Mouse (Mus musculus) mouse trophoblast stem cell (cell line): Measurements from ENCODE around the gene Thtpa.

Source experiments
- in situ Hi-C, 2 experiments: fragments of 300-500 bp; cut with MseI, MboI; formaldehyde crosslinking; loops; 2 replicates in 1 of 2; 3 replicates in 1 of 2; pipeline ENCODE4 v1.15.1; 2025

The Thtpa gene

DNA sequence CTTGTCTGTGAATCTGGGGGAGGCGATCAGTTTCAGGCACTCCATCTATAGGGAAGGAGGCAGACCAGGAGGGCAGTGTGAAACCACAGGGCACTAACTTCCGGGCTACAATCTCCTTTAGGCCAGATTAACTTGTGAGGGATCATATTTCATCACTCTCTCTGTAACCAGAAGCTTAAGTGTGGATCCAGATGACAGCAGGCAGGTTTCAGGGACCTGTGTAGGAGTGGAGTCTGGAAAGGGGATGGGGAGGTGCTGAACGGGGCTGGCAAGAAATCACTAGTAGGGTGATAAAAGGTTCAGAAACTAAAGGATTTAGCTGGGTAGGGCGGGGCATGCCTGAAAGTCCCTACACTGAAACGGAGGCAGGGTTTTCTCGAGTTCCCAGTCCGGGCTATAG lies 10.8 kb downstream of the Thtpa start:
- in situ Hi-C loops = no loop called here

DNA sequence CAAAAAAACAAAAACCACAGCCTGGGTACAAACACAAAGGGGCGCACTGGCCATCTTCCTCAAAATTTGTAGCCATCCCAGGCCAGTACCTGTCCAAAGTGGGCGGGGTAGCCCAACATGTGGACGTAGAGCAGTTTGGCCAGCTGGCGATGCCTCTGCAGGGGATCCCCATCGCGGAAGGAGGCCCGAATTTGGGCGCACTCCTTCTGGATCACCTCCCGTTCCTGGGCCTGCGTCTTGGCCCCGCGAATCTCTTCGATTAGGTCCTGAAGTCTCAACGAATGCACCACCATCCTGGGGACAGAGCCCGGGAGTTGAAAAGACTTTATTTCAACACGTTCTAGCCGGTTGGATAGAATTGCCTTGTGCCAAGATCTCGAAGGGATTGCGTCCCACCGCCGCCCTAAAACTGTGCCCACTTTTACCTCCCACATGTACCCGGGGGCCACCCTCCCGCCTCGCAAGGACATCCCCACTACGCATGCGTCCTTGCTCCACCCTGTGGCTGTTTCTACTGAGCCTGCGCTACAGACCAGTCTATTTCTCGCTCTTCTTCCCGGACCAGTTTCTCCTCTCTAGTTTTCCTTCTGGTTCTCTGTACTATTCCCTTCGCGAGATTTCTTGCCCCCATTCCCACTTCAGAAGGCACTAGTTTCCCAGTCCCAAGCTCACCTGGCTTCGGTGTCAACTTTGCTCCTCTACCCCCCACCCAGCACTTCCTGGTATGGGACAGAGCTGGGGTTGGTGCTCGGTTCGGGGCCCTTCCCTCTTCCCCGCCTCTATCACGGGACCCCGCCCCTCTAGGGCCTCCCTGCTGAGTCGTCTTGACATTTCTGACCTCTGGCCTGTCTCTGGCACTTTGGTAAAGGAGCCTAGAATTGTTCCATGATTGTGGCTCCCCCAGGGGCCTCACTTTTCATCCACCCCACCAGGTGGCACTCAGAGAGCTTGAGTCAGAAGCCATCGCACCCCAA lies 11.5 kb downstream of the Thtpa start, which contains the start of gene Ap1g2:
Gene Ap1g2, minus strand, starts transcription at position 758 of the 974 bp plus-strand sequence.
- in situ Hi-C loops = no loop called here

DNA sequence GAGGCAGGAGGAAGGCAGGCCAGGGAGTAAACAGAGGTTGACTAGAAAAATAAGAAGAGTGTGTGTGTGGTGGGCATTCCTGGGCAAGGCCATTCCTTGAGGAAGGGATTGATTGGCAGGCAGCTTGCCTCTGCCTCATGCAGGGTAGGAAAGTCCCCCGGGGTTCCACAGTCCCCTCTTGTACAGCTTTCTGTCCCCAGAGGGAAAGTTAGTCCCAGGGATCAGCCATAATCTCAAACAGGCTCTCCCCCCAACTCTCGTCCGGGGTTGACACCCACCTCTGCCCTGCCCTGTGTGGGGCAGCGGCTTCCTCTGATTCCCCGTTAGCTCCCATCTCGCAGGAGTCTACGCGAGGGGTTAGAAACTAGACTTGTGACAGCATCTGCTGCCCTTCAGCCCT lies 12.4 kb downstream of the Thtpa start:
- in situ Hi-C loops = no loop called here

DNA sequence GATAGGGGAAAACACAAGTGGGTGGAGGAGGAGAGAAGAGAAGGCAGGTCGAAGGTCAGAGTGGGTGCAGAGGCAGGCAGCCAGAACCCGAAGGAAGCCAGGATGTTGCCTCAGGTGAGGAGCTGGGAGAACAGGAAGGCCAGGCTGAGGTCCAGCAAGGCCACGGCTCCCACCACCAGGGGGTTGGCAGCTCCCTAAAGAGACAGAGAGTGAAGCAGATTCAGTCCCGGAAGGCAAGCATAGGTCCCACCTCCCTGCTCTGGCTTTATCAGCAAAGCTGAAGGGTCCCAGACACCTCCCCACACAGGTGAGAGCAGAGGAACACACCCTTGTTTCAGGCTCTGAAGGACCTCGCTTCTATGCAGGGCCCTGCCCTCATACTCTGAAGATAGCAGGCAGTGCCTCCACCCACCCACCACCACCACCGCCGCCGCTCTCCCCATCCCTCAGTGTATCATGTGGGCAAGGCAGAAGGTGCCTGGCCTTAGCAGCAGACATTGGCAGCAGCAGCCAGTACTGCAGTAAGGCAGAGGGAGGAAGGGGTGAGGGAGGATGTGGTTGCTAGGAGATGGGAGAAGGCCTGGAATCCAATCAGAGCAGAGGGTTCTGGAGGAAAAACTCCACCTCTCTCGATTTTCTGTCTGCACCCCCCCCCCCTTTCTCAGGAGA lies 13.8 kb downstream of the Thtpa start:
- in situ Hi-C loops = no loop called here

DNA sequence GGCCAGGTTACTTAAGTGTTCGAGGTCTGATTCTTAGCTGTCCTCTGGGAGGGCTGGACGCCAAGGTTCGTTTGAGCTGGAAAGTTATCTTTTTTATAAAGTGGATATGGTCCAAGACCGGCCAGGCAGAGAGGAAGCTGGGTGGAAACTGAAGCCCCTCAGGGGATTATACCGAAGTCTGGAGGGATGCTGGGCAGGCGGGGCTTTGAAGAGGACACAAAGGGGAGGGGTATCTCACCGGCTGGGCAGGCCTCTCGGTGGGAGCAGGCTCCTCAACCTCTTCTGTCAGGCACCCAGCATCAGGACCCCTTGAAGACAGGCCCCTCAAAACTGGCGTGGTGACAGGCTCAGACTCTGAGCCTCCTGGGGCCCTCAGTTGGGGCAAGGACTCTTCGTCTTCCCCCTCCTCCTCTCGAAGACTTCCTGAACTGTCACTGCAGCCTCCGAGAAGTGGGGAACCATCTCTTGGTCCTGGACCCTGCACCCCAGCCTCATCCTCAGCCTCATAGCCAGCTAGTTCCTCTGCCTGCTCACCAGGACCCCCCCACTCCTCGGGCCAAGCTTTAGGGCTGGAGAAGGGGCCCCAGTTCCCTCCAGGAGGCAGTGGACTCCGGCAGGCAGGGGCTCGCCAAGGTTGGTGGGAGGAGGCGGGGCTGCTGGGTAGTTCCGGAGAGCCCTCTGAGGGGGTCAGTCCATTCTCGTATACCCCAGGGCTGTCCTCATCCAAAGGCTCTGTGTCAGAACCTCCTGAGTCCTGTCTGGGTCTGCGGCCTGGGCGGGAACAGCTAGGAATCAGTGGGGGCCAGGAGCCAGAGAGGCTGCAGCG lies 14.7 kb downstream of the Thtpa start:
- in situ Hi-C loops = no loop called here

DNA sequence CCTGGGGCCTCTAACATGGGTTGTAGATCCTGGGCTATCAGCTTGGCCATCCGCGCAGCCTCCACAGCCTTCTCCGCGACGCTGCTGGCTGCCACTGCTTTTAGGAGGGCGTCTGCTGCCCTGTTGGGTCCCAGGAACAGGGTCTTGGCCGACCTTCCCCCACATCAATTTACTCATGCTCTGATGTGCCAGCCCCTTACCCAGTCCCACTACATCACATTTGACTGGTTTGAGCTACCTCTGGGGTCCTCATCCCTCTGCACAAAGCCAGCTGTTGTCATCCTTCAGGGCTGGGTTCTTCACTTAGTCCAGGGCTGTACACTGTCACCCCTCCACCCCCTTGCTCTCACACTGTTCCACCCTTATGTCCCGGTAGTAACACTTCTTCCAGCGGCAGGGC lies 15.5 kb downstream of the Thtpa start:
- in situ Hi-C loops = no loop called here

DNA sequence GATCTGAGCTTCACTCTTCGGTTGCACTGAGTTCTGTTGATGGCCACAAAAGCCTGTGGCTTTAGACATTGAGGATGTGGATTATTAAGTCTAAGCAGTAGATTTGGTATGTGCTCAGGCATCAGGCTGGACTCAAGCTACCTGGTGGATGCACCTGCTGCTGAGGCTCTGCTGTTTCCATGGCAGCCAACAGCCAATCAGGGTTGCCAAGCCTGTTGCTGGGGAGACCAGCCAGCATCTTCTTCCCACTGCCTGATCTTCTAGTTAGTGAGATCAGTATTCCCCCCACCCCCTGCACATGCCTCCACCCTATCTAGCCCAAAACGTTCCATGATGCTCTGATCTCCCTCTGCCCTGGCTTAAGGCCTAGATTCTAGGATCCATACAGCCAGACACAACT lies 17.1 kb downstream of the Thtpa start:
- in situ Hi-C loops = no loop called here

DNA sequence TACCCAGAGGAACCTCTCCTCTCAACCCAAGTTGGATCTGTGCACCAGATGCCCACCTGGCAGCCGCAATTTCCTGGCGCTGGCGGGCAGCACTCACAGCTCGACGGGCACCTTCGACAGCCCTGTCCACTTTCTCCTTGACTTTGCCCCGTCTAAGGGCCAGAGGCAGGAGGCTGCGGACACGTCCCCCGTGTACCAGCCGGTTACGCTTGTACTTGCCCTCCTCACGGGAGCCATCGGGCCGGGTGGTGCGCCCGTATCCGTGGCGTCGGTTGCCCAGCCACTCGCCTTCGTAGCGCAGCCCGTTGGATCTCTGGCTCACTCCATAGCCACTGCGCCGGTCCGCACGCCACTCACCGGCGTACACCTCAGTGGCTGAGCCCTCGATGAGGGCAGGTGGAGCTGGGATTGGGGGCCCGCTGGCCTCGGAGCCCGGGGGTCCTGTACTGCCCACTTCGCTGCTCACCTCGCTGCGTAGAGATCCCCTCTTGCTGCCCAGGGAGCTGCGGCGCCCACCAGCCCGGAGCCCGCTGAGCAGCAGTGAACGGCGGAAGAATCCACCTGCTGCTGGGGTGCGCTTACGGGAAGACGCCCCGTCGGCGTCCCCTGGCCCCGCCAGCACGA lies 18.9 kb downstream of the Thtpa start:
- in situ Hi-C loops = no loop called here

DNA sequence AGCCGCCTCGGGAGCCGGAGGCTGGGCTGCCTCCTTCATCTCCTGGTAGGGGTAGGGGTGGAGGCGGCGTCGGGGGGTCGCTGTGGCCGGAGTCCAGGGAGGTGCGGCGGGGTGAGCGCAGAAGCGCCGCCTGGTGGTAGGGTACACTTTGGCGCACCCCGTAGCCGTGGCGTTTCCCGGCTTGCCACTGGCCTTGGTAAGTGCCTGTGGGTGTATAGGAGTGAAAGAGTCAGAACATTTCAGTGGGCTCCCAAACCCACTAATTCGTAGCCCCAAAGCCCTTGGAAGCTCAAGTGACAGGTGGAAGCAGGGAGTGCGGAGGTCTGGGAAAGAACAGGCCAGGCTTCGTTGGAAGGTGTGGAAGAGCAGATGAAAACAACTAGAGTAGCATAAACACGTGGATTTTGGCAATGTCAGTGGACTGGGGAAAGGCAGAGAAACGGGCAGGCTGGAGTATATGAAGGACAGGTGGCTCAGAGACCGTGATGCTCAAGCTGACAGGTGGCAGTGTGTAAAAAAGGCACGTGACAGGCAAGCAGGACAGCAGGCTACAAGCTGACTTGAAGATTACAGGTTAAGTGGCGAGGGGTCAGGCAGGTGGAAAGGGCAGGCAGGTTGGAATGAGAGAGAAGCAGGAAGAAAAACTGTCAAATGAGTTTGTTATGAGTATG lies 19.5 kb downstream of the Thtpa start:
- in situ Hi-C loops = no loop called here

DNA sequence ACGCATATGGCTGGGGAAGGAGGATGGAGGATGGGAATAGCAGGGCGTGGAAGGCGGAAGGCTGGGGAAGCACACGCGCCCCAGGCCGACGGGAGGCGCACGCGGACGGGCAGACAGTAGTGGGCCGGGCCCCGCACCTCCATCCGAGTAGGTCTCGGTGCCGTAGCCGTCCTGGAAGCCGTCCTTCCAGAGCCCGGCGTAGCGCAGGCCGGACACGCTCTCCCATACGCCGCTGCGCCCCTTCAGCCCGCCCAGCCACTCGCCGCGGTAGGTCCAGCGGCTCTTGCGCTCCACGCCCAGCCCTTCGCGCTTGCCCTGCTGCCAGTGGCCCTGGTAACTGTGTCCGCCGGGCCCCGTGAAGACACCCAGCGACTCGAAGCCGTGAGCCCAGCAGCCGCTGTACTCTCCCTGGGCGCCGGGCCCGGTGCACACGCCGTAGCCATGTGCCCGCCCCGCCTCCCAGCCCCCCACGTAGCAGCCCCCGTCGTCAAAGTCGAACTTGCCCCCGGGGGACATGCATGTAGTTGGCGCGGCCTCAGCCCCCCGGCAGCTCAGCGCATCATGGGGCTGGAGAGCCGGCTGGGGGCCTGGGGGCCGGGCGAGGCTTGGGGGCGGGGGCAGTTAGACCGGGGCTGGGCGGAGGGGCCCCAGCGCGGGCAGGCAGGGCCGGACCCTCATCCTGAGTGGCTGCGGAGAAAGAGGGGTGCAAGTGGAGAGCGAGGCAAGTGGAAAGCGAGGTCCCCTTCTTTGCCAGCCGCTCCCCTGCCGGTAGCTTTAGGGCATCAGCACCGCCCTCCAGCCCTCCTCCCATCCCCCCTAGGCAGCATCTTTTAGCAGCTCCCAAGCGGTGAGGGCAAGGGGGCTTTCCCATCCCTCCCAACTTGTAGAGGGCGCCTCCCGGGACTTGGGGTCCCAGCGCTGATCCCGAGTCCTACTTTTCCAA lies 20.4 kb downstream of the Thtpa start:
- in situ Hi-C loops = no loop called here

DNA sequence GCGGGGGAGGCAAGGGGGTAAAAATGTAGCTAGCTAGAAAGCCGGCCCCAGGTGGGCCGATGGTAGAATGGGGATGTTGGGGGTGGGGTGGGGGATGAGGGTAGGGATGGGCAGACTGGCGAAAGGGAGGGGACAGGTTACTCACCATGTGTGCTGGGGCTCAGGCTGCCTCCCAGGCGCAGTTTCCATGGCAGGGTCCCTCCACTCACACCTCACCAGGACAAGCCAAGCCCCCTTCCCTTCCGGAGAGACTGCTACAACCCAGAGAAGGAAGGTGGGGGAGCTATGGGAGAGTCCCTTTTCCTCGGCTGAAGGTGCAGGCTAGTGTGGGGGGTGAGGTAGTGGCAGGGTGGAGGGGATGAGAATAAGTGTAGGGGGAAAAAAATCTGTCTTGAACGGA lies 21.3 kb downstream of the Thtpa start:
- in situ Hi-C loops = no loop called here

DNA sequence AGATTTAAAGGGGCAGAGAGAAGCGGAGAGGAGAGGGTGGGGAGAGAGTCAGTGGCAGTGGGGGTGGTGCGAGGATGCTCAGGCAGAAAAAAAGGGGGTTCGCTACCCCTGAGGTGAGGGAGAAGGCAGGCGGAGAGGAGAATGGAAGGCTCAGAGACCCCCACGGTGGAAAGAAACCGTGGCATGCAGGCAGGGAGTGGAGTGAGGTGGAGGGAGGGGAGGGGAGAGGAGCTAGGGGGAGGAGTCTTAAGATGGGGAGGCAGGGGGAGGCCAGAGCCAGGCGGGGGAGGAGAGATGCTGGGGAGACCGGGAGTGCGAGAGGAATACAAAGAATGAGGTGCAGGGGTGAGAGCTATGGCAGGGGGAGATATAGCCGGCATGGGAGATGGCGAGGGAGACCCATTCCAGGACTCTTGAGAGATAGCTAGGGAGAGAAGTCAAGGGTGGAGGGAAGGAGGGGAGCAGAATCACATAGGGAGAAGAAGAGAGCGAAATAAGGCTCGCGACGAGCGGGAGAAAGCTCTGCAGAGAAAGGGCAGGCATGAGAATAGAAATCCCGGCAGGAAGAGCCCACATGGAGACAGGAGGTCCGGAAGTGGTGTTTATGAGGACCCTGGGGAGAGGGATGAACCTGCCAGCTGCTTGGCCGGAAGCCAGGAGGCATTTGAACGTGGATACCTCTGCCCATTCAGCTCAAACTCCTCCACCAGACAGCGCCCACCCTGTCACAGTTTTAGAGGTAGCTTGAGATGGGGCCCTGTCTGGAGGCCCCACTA lies 22.0 kb downstream of the Thtpa start, which contains the start of gene Jph4:
Gene Jph4, minus strand, starts transcription at position 511 of the 776 bp plus-strand sequence.
- in situ Hi-C loops = no loop called here

DNA sequence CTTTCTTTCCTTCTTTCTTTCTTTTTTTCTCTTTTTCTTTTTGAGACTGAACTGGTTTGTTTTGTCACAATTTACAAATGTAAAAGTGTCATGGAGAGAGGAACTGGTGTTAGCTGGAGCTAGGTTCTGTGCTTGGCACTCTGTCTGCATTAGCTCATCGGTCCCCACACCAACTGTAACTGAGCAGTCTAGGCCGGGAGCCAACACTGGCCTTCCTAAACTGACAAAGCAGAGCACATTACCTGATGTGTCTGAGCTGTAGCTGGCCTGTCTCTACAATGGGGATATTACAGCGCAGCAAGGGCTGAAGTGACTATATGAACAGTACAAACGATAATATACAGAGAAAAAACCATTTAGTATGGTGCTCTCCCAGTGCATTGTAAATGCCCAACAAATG lies 24.3 kb downstream of the Thtpa start:
- in situ Hi-C loops = no loop called here

DNA sequence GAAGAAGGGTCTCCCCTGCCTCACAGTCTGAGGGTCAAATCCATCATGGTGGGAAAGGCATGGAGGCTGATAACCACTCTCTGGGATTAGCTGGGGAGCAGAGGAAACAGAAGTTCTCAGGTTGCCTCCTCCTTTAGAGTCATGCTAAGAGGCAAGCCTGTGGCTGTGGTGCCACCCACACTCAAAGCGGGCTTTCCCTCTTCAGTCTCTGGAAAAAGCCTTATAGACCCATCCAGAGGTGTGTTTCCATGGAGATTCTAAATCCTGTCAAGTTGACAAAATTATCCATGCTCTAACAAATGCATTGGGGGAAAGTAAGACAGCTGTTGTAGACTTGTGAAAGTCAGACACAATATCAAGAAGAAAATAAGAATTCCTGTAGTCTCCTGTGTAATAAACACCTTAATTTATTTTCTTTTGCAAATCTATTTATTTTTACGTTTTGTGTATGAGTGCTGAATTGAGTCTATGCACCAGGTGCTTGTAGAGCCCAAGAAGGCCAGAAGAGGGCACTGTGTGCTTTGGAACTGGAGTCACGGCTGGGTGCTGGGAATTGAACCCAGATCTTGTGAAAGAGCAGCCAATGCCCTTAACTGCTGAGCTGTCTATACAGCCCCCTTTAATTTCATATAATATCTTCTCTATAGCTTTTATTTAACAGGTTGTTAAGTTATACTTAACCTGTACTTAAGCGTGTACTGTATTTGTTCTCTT lies 25.0 kb downstream of the Thtpa start:
- in situ Hi-C loops = no loop called here

DNA sequence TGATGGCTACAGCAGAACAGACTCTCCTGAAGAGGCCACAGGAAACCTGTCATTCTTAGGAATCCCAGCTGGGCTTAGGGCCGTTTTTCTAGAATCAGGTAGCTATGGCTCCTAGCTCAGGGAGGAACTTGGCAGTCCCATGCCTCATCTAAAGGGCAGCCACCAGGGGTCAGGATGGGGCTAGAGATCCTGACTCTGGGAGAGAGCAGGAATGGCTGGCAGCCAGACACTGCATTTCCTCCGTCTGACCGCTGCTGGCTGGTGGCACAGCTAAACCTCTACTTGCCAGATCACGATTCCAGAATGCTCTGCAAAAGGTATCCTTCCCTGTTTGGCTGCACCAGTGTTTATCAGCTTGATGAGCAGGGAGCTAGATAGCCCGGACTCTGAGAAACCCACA lies 27.4 kb downstream of the Thtpa start:
- in situ Hi-C loops = no loop called here

DNA sequence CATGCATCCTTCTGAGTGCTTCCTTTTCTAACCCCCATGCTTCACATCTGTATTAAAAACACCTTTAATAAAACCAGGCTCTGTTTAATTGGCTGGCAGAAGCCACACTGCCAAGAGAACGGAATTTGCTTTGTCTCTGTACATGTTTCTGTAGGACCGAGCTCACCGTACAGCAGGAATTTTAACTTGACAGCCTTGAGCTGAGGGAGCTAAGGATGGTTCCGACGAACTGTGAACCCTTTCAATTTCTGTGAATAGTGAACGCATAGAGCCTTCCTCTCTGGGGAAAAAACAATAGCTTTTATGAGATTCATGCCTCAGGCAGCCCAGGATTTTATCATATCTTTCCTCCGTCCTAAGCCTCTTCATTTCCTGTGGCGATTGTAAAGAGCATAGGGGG lies 27.8 kb downstream of the Thtpa start:
- in situ Hi-C loops = no loop called here

DNA sequence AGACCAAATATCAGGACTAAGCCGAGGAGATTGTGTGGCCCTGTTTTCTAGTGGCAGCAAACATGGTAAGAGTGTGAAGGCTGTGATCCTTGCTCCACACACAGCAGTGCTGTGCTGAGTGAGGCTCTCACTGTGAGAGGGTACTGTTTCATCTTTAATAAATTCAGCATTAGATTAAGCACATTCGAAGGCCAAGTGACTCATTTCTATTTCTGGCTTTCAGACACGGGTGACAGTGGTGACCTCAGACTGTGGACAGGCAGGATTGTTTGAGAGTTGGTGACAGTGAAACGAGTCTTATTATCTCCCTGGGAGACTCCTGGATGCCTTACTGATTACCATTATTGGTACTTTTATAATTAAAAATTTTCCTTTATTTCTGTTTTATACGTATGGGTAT lies 31.1 kb downstream of the Thtpa start:
- in situ Hi-C loops = loop anchor here in 1 of 2 experiments (5.0 kb wide), 1 partner anchor 312 kb away; no protein-coding TSS in a partner anchor

DNA sequence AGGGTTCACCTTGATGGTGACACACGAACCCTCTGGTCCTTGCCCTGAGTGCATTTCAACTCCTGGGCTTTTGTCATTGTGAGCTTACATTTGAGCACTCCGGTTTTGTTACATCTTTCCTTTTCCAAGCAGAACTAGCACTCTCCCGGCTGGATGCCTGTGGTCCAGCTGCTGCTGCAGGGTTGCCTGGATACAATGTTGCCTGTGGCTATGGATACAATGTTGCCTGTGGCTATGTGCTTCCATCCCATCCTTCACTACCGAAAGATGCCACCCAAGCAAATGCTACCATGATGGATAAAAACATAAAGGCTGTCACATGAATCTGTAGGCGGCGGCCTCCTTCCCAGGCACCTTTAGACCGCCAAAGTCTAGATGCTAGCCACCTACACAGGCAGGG lies 31.9 kb downstream of the Thtpa start:
- in situ Hi-C loops = loop anchor here in 1 of 2 experiments (5.0 kb wide), 1 partner anchor 311 kb away; no protein-coding TSS in a partner anchor
